Mouse (Mus musculus) cerebellum, adult 2 months (tissue): ENCODE measurements around the gene Gm21985.

Experiments
- CTCF ChIP-seq: fragments of 200-500 bp; IDR thresholded peaks from 2 replicates; pipeline ENCODE4 v1.5.1; 2011; ENCODE audit warnings: low read depth, mild to moderate bottlenecking, control low read depth, low read length, moderate library complexity, borderline replicate concordance; ENCODE audit not compliant: insufficient read depth
- POLR2A ChIP-seq: fragments of 200-500 bp; IDR thresholded peaks from 2 replicates; pipeline ENCODE4 v1.6.1; 2011; ENCODE audit warnings: low read length, control low read depth, borderline replicate concordance; ENCODE audit not compliant: insufficient read depth

GRCm38 (mm10) chr2:112360012-112360780, 94.1 kb downstream of the Gm21985 start:
- TF ChIP-seq POLR2A, result no peak
- TF ChIP-seq CTCF, result no peak
